Comparison of ENCODE assay signal across 13 mouse cellular contexts in genomic region chr11:119738990-119739846, GRCm38 (mm10).
DNase-seq lines count a peak whose midpoint lies in the region; ATAC-seq and TF ChIP-seq lines count a peak whose summit lies in the region.
"Had no signal": no experiment of that assay in that cellular context is flagged by ENCODE, and none has a peak within 500 bp of the region (broad histone marks: within the 10 kb centered on the region; RNA-seq: fewer than 3 reads in every experiment).

No protein-coding gene starts in this region.

- H3K4me3 ChIP-seq in hindbrain, embryonic 12.5 days: no peak overlapping the region
- H3K4me3 ChIP-seq in hindbrain, embryonic 14.5 days (replicated peaks; ENCODE audit: low read length): no peak overlapping the region
- no peak overlapping the region for H3K4me3 ChIP-seq in forebrain, embryonic 14.5 days (ENCODE audit: low read depth, low read length)
- no peak overlapping the region for H3K4me3 ChIP-seq in stomach, postnatal 0 days (ENCODE audit: low read depth, low read length)
- H3K4me3 ChIP-seq: embryonic facial prominence, embryonic 13.5 days; hindbrain, embryonic 15.5 days; midbrain, embryonic 12.5 days had no signal

- TF ChIP-seq EP300 in stomach, postnatal 0 days (optimal IDR thresholded peaks at IDR 0.05): no peak

- H3K27me3 ChIP-seq in hindbrain, embryonic 12.5 days: no peaks in the 10 kb centered on the region
- no peaks in the 10 kb centered on the region for H3K27me3 ChIP-seq in hindbrain, embryonic 14.5 days (ENCODE audit: control insufficient read depth, insufficient read depth, low read length)
- H3K27me3 ChIP-seq in forebrain, embryonic 14.5 days (replicated peaks; ENCODE audit: control insufficient read depth, insufficient read depth, low read length): no peaks in the 10 kb centered on the region
- H3K27me3 ChIP-seq in stomach, postnatal 0 days (ENCODE audit: control insufficient read depth, insufficient read depth, low read length): no peaks in the 10 kb centered on the region
- H3K27me3 ChIP-seq: embryonic facial prominence, embryonic 13.5 days; hindbrain, embryonic 15.5 days; midbrain, embryonic 12.5 days had no signal

- ATAC-seq in hindbrain, embryonic 12.5 days (ENCODE audit: low FRiP score): no peak
- no peak for ATAC-seq in hindbrain, embryonic 14.5 days (ENCODE audit: low FRiP score)
- peak; percentile 85 for ATAC-seq in forebrain, embryonic 14.5 days
- ATAC-seq in stomach, postnatal 0 days (ENCODE audit: low FRiP score, low TSS enrichment): no peak
- ATAC-seq: liver, postnatal 0 days had no signal

- no peaks in the 10 kb centered on the region for H3K36me3 ChIP-seq in hindbrain, embryonic 12.5 days
- H3K36me3 ChIP-seq in hindbrain, embryonic 14.5 days (replicated peaks; ENCODE audit: control insufficient read depth, insufficient read depth): no peaks in the 10 kb centered on the region
- H3K36me3 ChIP-seq in forebrain, embryonic 14.5 days (ENCODE audit: control insufficient read depth, insufficient read depth, low read length): no peaks in the 10 kb centered on the region
- no peaks in the 10 kb centered on the region for H3K36me3 ChIP-seq in stomach, postnatal 0 days (ENCODE audit: control insufficient read depth, insufficient read depth, low read length)
- H3K36me3 ChIP-seq: embryonic facial prominence, embryonic 13.5 days; hindbrain, embryonic 15.5 days; midbrain, embryonic 12.5 days had no signal

- no peaks in the 10 kb centered on the region for H3K9me3 ChIP-seq in hindbrain, embryonic 12.5 days (replicated peaks)
- H3K9me3 ChIP-seq in hindbrain, embryonic 14.5 days (ENCODE audit: control insufficient read depth, low read length): no peaks in the 10 kb centered on the region
- no peaks in the 10 kb centered on the region for H3K9me3 ChIP-seq in forebrain, embryonic 14.5 days (replicated peaks; ENCODE audit: control insufficient read depth, low read length)
- H3K9me3 ChIP-seq in stomach, postnatal 0 days (ENCODE audit: control insufficient read depth, low read length): no peaks in the 10 kb centered on the region
- H3K9me3 ChIP-seq: embryonic facial prominence, embryonic 13.5 days; hindbrain, embryonic 15.5 days; midbrain, embryonic 12.5 days had no signal

- TF ChIP-seq CTCF in stomach, postnatal 0 days (IDR thresholded peaks at IDR 0.05; ENCODE audit: low read depth): no peak

- WGBS in hindbrain, embryonic 12.5 days: 71% methylated on average over 7 of the region's 7 CpGs
- 47% methylated on average over 7 of the region's 7 CpGs for WGBS in hindbrain, embryonic 14.5 days
- WGBS in forebrain, embryonic 14.5 days: 18% methylated on average over 7 of the region's 7 CpGs
- 56% methylated on average over 7 of the region's 7 CpGs for WGBS in stomach, postnatal 0 days

- peak overlapping the region; percentile 40; the same call in 1 of the 2 replicates for H3K27ac ChIP-seq in hindbrain, embryonic 12.5 days
- H3K27ac ChIP-seq in hindbrain, embryonic 14.5 days: no peak overlapping the region
- peak overlapping the region; percentile 74 for H3K27ac ChIP-seq in forebrain, embryonic 14.5 days (ENCODE audit: low read depth, low read length)
- no peak overlapping the region for H3K27ac ChIP-seq in stomach, postnatal 0 days (replicated peaks)
- H3K27ac ChIP-seq: embryonic facial prominence, embryonic 13.5 days; hindbrain, embryonic 15.5 days; midbrain, embryonic 12.5 days had no signal

- no peak overlapping the region for H3K4me2 ChIP-seq in hindbrain, embryonic 12.5 days (replicated peaks)
- H3K4me2 ChIP-seq in hindbrain, embryonic 14.5 days (replicated peaks): no peak overlapping the region
- H3K4me2 ChIP-seq in forebrain, embryonic 14.5 days (ENCODE audit: low read length): no peak overlapping the region
- H3K4me2 ChIP-seq in stomach, postnatal 0 days (replicated peaks; ENCODE audit: low read depth): no peak overlapping the region
- H3K4me2 ChIP-seq: embryonic facial prominence, embryonic 13.5 days; hindbrain, embryonic 15.5 days; midbrain, embryonic 12.5 days had no signal

- H3K9ac ChIP-seq in hindbrain, embryonic 12.5 days: peak overlapping the region; percentile 11; the same call in 1 of the 2 replicates
- no peak overlapping the region for H3K9ac ChIP-seq in hindbrain, embryonic 14.5 days
- no peak overlapping the region for H3K9ac ChIP-seq in forebrain, embryonic 14.5 days (ENCODE audit: low read length)
- no peak overlapping the region for H3K9ac ChIP-seq in stomach, postnatal 0 days (ENCODE audit: low read length)
- H3K9ac ChIP-seq: embryonic facial prominence, embryonic 13.5 days; hindbrain, embryonic 15.5 days; liver, postnatal 0 days; midbrain, embryonic 12.5 days had no signal

- no peak for DNase-seq in hindbrain, embryonic 14.5 days (ENCODE audit: low spot score)
- peak; percentile 83 for DNase-seq in forebrain, embryonic 14.5 days (ENCODE audit: low spot score)
- peak; percentile 46 to 60 for DNase-seq in layer of hippocampus, postnatal 14 days (ENCODE audit: low spot score in 2 of 2)
- DNase-seq in right cerebral cortex, adult 2 months (ENCODE audit: low spot score in 2 of 2): peak; percentile 41 to 53
- DNase-seq in gastrocnemius, postnatal 4 days (ENCODE audit: low spot score in 2 of 2): no peak
- no peak for DNase-seq in stomach, postnatal 0 days (ENCODE audit: low spot score)
- DNase-seq in cerebellum, adult 11 months: no peak
- DNase-seq: heart, adult 11 months; liver, postnatal 0 days had no signal

- peaks cover 14% of the 10 kb centered on the region for H3K4me1 ChIP-seq in hindbrain, embryonic 12.5 days
- peaks cover 30% of the 10 kb centered on the region for H3K4me1 ChIP-seq in hindbrain, embryonic 14.5 days (replicated peaks; ENCODE audit: control insufficient read depth, insufficient read depth, low read length)
- H3K4me1 ChIP-seq in forebrain, embryonic 14.5 days (ENCODE audit: control insufficient read depth, insufficient read depth, low read length): peaks cover 17% of the 10 kb centered on the region
- H3K4me1 ChIP-seq in stomach, postnatal 0 days (replicated peaks; ENCODE audit: control insufficient read depth, insufficient read depth): no peaks in the 10 kb centered on the region

Comparison
In these comparisons a context has a peak if more than half of its experiments do, and no peak if none do; other contexts are left out.
1. H3K27ac ChIP-seq: peak in hindbrain, embryonic 12.5 days (single experiment) and forebrain, embryonic 14.5 days (single experiment); none in hindbrain, embryonic 14.5 days (single experiment) and stomach, postnatal 0 days (single experiment).
2. DNase-seq: peak in forebrain, embryonic 14.5 days (single experiment), layer of hippocampus, postnatal 14 days (2 of 2) and right cerebral cortex, adult 2 months (2 of 2); none in hindbrain, embryonic 14.5 days (single experiment), gastrocnemius, postnatal 4 days (0 of 2), stomach, postnatal 0 days (single experiment) and cerebellum, adult 11 months (single experiment).